Mouse (Mus musculus): ENCODE measurements around the gene Gpr25. TPM values are rescaled to one million over a fixed set of nuclear protein-coding genes. Genes with fewer than 3 reads are reported as not detected.

Gpr25 gene
- total RNA-seq (2015; ENCODE audit: low replicate concordance) (not detected in 2 replicates), total RNA-seq (2017; ENCODE audit: low replicate concordance) (not detected in 2 replicates)

DNA sequence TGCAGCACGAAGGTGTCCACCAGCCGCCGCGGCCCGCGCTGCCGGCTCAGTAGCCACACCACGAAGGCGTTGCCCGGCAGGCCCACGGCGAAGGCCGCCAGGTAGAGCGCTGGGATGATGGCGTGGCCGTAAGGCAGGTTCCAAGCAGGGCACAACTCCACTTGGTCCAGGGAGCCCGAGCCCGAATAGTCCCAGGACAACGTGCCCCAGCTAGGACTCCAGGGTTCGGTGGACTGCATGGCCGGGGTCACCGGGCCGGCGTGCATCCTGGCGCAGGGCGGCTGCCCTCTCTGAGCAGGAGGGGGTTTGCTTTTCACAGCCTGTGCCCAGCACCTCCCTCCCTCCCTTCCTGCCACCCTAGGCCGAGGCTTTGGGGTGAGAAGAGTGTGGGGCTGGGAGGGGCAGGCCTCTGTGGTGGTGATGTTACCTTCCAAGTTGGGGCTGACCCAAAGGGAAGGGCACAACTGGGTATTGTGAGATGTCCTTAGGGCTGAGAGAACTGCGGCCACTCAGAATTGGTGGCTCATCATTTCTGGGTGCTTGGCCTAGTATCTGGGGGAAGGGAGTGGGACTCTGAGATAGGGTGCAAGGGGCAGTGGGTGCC lies at the start of gene Gpr25:
Gpr25 (minus strand) TSS at position 239 of the 604 bp plus-strand sequence.
- ATAC-seq (replicated peaks; ENCODE audit: low FRiP score, poor library complexity, severe bottlenecking): no peak

- no peak for ATAC-seq (replicated peaks; ENCODE audit: low FRiP score, poor library complexity, severe bottlenecking)
Observed at GRCm38 (mm10) chr1:136309193-136309592, 48.5 kb upstream of the Gpr25 start.

DNA sequence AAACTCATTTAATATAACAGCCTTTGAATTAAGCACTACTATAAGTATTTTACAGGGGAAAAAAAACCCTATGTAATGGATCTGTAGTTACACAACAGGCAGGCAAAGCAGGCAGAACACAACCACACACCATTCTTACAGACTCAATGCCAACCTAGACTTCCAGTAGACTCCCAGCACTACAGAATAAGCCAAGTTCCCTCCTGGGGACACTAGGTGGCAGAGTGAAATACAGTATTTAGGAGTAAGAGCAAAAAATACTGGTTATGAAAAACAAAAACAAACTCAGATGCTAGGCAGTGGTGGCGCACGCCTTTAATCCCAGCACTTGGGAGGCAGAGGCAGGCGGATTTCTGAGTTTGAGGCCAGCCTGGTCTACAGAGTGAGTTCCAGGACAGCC lies 45.8 kb upstream of the Gpr25 start:
- peak; percentile 73 for ATAC-seq (replicated peaks; ENCODE audit: low FRiP score, poor library complexity, severe bottlenecking)

DNA sequence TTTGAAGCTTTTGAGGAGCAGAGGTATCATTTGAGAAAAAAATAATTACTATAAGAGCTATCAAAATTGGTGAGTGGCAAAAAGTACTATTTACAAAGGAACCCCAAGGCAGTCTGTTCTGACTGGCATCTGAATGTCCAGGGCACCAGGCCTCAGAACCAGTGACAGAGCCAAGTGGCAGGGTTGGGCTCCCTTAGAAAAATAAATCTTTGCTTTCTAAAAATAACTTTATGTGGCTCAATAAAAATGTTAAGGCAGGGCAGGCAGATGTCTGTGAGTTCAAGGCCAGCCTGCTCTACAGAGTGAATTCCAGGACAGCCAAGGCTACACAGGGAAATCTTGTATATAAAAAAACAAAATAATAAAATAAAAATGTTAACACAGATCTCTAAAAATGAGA lies 33.3 kb upstream of the Gpr25 start:
- ATAC-seq (replicated peaks; ENCODE audit: low FRiP score, poor library complexity, severe bottlenecking): no peak

DNA sequence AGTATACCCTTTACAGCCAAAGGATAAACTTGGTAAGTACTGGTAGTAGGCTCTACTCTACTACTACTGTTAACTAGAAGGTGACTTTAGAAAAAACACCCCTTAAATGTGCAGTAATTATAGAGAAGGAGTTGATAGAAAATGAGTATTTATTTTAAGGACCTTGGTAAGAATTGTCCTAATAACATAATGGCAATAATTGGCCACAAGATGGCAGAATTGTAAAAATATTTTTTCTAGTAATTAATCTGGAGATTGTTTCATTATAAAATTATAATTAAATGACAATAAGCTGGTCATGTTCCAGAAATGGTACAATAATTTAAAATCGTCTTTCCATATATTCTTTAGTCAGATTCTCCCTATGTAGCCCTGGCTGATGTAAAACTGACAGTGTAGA lies 29.1 kb upstream of the Gpr25 start:
- no peak for ATAC-seq (replicated peaks; ENCODE audit: low FRiP score, poor library complexity, severe bottlenecking)

DNA sequence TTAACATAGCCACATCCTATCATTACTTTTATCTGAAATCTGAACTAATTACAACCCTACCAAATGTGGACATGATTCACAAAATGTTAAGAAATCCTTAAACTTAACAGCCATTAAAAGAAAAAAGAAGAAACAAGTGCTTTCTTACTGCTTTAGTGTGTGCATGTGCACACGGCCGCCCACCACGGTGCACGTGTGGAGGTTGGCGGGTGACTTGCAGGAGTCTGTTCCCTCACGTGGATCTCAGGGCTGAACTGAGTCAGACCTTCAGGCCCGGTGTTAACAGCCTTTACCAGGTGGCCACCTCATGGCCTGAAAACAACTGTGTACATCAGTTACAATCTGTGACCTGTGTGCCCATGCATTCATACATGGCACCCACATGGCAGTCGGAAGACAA lies 16.7 kb upstream of the Gpr25 start:
- no peak for ATAC-seq (replicated peaks; ENCODE audit: low FRiP score, poor library complexity, severe bottlenecking)

GRCm38 (mm10) chr1:136268224-136268623 lies 7.6 kb upstream of the Gpr25 start:
- ATAC-seq (replicated peaks; ENCODE audit: low FRiP score, poor library complexity, severe bottlenecking): no peak

DNA sequence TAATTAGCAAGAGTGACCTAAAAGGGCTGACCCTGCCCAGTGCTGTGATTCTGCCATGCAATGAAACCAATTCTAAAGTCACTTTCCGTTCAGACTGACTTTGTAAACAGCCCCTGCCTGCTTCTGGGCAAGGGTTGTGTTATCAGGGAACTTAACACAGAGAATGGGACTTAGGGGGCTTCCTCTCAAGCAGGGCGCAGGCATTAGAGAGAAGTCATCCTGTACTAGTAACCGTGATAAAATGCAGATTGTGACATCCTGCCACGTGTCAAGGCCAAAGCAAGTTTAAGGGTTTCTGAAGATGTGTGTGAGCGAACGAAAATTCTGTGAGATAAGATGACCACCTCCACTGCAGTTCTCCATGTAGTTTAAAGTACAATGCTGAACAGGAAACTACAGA lies 5.5 kb upstream of the Gpr25 start:
- no peak for ATAC-seq (replicated peaks; ENCODE audit: low FRiP score, poor library complexity, severe bottlenecking)

- ATAC-seq (replicated peaks; ENCODE audit: low FRiP score, poor library complexity, severe bottlenecking): no peak
Observed at GRCm38 (mm10) chr1:136263355-136263754, 2.7 kb upstream of the Gpr25 start.

GRCm38 (mm10) chr1:136259893-136260634 lies 609 bp downstream of the Gpr25 start:
- ATAC-seq (replicated peaks; ENCODE audit: low FRiP score, poor library complexity, severe bottlenecking): no peak

DNA sequence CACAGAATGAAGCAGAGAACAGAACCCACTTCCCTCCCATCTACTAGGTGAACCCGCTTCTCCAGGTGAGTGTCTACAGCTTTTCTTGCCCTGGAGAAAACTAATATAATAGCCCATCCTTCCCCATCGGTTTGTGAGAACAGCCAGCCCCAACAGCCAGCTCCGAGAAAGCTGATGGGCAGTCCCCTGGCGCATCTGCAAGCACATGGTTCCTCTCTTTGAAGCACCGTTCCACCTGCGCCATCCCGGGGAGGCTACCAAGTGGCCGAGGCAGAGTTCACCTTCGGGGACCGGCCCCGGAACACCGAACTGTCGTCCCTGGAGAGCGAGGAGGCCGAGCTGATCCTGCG lies 1.2 kb downstream of the Gpr25 start:
- no peak for ATAC-seq (replicated peaks; ENCODE audit: low FRiP score, poor library complexity, severe bottlenecking)

GRCm38 (mm10) chr1:136258495-136258894 lies 2.2 kb downstream of the Gpr25 start:
- no peak for ATAC-seq (replicated peaks; ENCODE audit: low FRiP score, poor library complexity, severe bottlenecking)

DNA sequence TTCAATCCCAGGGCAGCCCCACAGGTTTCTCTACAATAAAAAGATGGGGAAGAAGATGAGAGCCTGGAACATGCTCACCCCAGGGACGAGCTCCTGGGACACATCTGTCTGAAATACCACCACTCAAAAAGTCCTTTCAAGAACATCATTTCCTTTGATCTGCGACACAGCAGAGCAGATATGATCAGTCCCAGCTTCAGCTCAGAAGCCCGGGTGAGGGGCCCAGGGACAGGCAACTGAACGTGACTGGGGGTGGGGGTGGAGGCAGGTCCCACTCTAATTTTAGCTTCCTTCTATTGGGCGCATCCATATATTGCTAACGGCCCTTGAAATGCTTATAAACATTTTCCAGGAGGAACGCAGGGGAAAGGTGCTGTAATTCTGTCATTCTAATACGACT lies 5.0 kb downstream of the Gpr25 start:
- no peak for ATAC-seq (replicated peaks; ENCODE audit: low FRiP score, poor library complexity, severe bottlenecking)

GRCm38 (mm10) chr1:136255174-136255573 lies 5.5 kb downstream of the Gpr25 start:
- no peak for ATAC-seq (replicated peaks; ENCODE audit: low FRiP score, poor library complexity, severe bottlenecking)

DNA sequence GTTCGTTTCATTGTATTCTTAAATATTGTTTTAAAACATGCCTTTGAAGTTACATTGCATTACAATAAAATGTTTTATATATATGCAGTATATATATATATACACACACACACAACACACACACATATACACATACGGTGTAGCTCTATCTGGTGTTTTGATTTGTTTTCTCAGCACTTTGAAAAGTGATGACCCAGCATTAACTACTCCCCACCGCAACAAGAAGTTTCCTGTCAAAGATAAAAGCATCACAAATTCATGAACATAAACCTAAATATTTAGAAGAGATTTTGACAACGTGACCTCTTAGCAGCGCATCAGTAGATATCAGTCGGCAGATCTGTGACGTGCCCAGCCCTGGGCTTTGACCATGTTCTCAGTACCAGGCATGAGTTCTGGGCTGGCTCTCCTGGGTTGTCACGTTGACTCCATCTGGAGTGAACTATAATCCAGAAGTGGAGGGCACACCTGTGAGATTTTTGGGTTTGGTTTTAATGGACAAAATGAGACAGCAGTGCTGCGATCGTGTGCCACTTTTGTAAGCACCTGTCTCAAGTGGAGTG lies 6.1 kb downstream of the Gpr25 start:
- ATAC-seq (replicated peaks; ENCODE audit: low FRiP score, poor library complexity, severe bottlenecking): no peak

GRCm38 (mm10) chr1:136253472-136253871 lies 7.2 kb downstream of the Gpr25 start:
- ATAC-seq (replicated peaks; ENCODE audit: low FRiP score, poor library complexity, severe bottlenecking): no peak

DNA sequence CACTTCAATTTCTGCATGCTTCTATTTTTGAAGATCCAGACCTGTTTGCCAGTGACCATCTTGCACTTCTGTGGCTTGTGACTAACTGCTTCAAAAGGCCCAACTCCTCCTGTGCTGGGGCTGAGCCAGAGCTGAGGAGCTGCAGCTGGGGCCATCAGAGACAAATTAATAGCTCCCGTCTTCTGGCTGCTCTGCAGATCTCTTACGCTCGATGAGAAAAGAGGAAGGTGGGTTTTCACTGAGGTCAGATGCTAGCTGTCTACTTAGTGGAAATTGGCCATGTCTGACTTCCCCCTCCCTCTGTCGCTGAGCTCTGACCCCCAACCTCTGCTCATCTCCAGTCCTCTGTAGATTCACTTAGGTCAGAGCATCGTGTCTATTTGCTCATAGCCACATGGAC lies 11.0 kb downstream of the Gpr25 start:
- no peak for ATAC-seq (replicated peaks; ENCODE audit: low FRiP score, poor library complexity, severe bottlenecking)

DNA sequence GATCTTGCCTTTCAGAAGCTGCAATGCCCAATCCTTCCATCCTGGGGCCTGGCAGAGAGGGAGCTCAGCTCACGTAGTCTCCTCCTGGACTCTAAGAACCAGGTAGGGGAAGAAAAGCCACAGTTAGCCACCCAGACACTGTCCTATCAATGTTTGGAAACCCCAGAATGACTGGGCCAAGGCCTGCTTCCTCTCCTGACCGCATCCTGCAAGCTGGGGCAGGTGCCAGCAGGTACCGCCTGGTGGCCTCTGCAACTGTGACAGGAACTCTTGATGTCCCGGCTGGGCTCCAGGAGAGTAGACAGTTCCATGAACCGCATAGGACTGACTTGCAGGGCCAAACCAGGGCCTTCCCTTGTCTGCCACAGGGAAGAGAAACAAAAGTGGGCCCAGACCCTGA lies 13.3 kb downstream of the Gpr25 start:
- no peak for ATAC-seq (replicated peaks; ENCODE audit: low FRiP score, poor library complexity, severe bottlenecking)

GRCm38 (mm10) chr1:136244469-136244868 lies 16.2 kb downstream of the Gpr25 start:
- no peak for ATAC-seq (replicated peaks; ENCODE audit: low FRiP score, poor library complexity, severe bottlenecking)

DNA sequence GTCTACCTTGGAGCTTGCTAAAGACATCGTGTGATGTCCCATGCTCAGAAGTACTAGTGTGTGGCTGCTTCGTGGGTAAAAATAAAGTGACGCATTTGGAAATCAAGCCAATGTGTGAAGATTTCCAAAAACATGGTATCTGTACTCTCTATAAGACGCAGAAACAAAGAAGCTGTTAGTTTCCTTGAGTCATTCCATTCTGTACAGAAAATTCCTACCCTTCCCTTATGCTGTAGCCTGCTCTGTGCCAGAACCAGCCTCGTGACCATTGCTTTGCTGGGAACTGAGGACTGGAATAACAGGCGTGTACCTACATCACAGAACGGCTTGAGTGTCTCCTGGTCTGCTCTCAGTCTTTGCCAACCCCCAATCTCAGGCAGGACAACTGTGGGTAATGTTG lies 18.9 kb downstream of the Gpr25 start:
- no peak for ATAC-seq (replicated peaks; ENCODE audit: low FRiP score, poor library complexity, severe bottlenecking)

- no peak for ATAC-seq (replicated peaks; ENCODE audit: low FRiP score, poor library complexity, severe bottlenecking)
Observed at GRCm38 (mm10) chr1:136238495-136238894, 22.2 kb downstream of the Gpr25 start.

Measured in erythroid progenitor cell, adult 5-6 weeks (primary cell).